8 mouse cellular contexts compared by ENCODE assay signal in genomic region chr4:32351236-32351635, GRCm38 (mm10).
DNase-seq lines count a peak whose midpoint lies in the region; ATAC-seq and TF ChIP-seq lines count a peak whose summit lies in the region.

No protein-coding gene starts in this region.

- peak overlapping the region; percentile 50 for H3K4me2 ChIP-seq in neural tube, embryonic 15.5 days

- TF ChIP-seq CTCF in spleen, adult 2 months (IDR thresholded peaks at IDR 0.05; ENCODE audit: extremely low read depth, insufficient read depth, insufficient read length, insufficient replicate concordance), result no peak

- WGBS in spleen, adult 2 months, result 20% methylated on average over 10 of the region's 10 CpGs
- 4% methylated on average over 10 of the region's 10 CpGs for WGBS in forebrain, embryonic 10.5 days
- 6% methylated on average over 10 of the region's 10 CpGs for WGBS in neural tube, embryonic 15.5 days

- peak overlapping the region; percentile 87 for H3K27ac ChIP-seq in spleen, adult 2 months (ENCODE audit: insufficient read depth, low read length)
- H3K27ac ChIP-seq in forebrain, embryonic 10.5 days, result peak overlapping the region; percentile 75
- H3K27ac ChIP-seq in neural tube, embryonic 15.5 days (replicated peaks), result peak overlapping the region; percentile 37; the same call in 1 of the 2 replicates

- peak; percentile 36 for ATAC-seq in neural tube, embryonic 15.5 days (ENCODE audit: low FRiP score)

- H3K27me3 ChIP-seq in spleen, adult 2 months (ENCODE audit: control insufficient read depth, insufficient read depth, low read length), result no peaks in the 10 kb centered on the region
- H3K27me3 ChIP-seq in forebrain, embryonic 10.5 days (ENCODE audit: poor library complexity, severe bottlenecking), result no peaks in the 10 kb centered on the region
- no peaks in the 10 kb centered on the region for H3K27me3 ChIP-seq in neural tube, embryonic 15.5 days (replicated peaks)

- peak overlapping the region; percentile 30; the same call in 1 of the 2 replicates for H3K4me3 ChIP-seq in spleen, adult 2 months (ENCODE audit: extremely low read depth, insufficient read depth, insufficient read length)
- 0 out of 2 replicates have a peak overlapping the region, but pooled peaks have one; percentile 18 for H3K4me3 ChIP-seq in forebrain, embryonic 10.5 days
- H3K4me3 ChIP-seq in neural tube, embryonic 15.5 days (replicated peaks), result no peak overlapping the region

- H3K4me1 ChIP-seq in spleen, adult 2 months (ENCODE audit: control insufficient read depth, insufficient read depth, insufficient read length), result peaks cover 21% of the 10 kb centered on the region
- peaks cover 34% of the 10 kb centered on the region for H3K4me1 ChIP-seq in forebrain, embryonic 10.5 days
- peaks cover 33% of the 10 kb centered on the region for H3K4me1 ChIP-seq in neural tube, embryonic 15.5 days

- no peaks in the 10 kb centered on the region for H3K9me3 ChIP-seq in forebrain, embryonic 10.5 days
- H3K9me3 ChIP-seq in neural tube, embryonic 15.5 days (replicated peaks), result no peaks in the 10 kb centered on the region

- H3K9ac ChIP-seq in neural tube, embryonic 15.5 days (replicated peaks), result no peak overlapping the region

- no peak for DNase-seq in spleen, adult 2 months (ENCODE audit: low read depth in 1 of 2, low spot score in 2 of 2)
- DNase-seq in spleen, postnatal 10 days (ENCODE audit: low spot score in 2 of 2), result no peak
- no peak for DNase-seq in forebrain, embryonic 10.5 days (ENCODE audit: extremely low spot score, low spot score)
- peak; percentile 76 for DNase-seq in induced T-regulatory cell, adult 2 months (ENCODE audit: low read depth)
- no peak for DNase-seq in MN1 (ENCODE audit: low spot score)
- DNase-seq in frontal cortex, postnatal 25 days (ENCODE audit: low spot score in 2 of 2), result no peak
- no peak for DNase-seq in kidney, postnatal 14 days

- TF ChIP-seq POLR2A in spleen, adult 2 months (IDR thresholded peaks at IDR 0.05; ENCODE audit: low read depth, low read length), result no peak

- 0 out of 2 replicates have a peak, but pooled peaks cover 1% of the 10 kb centered on the region for H3K36me3 ChIP-seq in spleen, adult 2 months (ENCODE audit: control insufficient read depth, insufficient read depth, low read length)
- no peaks in the 10 kb centered on the region for H3K36me3 ChIP-seq in forebrain, embryonic 10.5 days (replicated peaks)
- H3K36me3 ChIP-seq in neural tube, embryonic 15.5 days, result no peaks in the 10 kb centered on the region

Comparison
In these comparisons a context has a peak if more than half of its experiments do, and no peak if none do; other contexts are left out.
1. H3K27ac ChIP-seq: peak in every context shown above with its lines; median percentile 87 in spleen, adult 2 months; 75 in forebrain, embryonic 10.5 days; 37 in neural tube, embryonic 15.5 days.